Mouse (Mus musculus): Measurements from ENCODE around the gene Socs7.

DNA sequence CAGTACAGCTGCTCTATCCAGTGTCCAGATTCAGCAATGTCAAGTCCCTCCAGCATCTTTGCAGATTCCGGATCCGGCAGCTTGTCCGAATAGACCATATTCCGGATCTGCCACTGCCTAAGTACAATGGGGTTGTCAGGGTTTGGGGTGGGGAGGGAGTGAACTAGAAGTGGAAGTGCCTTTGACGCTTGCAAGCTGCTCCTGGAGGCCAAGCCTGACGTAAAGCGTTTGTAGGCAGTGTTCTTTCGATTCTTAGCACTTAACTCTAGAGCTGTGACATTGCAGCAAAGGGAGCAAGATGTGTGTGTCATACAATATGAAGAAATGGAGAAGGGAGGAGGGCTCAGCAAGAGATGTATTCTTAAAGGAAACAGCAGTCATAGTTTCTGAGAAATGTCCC lies 26.8 kb downstream of the Socs7 start:
- no peak for TF ChIP-seq POLR2A (IDR thresholded peaks at IDR 0.05; ENCODE audit: extremely low read depth, insufficient read depth, low read length)
- no peak for TF ChIP-seq CTCF (IDR thresholded peaks at IDR 0.05; ENCODE audit: low read depth, low read length)

All from liver, adult 2 months (tissue).